Mouse (Mus musculus): ENCODE results near the gene Fam206a.

DNA sequence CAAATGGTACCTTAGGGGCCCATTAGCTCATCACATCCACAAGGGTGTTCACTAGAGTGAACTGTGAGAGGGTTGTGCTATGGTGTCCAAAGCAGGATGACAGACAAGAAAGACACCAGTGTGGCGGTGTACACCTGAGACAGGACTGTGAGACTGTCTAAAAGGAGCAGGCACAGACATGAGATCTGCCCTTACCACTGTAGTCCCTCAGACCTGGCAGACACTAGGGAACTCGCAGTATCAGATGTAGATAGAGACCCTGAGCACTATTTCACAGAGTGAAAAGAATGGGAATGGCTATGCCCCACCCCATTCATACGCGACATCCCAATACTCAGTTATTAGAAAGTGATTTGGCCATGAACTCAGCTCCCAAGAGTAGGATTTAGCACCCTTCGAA is 53.8 kb downstream of the Fam206a start:
- TF ChIP-seq POLR2A (IDR thresholded peaks at IDR 0.05; ENCODE audit: borderline replicate concordance, low read depth, low read length), result no peak
- TF ChIP-seq CTCF (IDR thresholded peaks at IDR 0.05; ENCODE audit: low read depth, low read length), result no peak

Measured in bone marrow macrophage, adult 2 months (primary cell).